Mouse (Mus musculus): ENCODE data around the gene Egln1.

The Egln1 gene

GRCm38 (mm10) chr8:124909936-124910335, 39.2 kb downstream of the Egln1 start:
- no peak for DNase-seq (ENCODE audit: low read depth, low spot score)

DNA sequence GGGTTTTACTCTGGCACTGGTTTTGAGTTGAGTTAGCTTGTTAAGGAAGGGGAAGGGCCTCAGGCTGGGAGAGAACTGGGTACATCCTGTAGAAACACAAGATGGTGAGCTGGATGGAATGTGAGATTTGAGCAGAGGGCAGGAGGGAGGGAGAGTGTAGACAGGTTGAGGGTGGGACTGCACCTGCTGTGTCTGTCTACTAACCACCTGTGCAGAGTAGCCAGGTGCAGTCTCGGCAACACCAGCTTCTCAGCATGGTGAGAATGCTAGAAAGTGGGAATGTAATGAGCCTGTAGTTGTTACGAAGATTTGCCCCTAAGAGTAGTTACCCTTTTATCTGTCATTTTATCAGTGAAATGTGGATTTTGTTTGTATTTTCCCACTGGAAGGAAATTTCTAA, 43.6 kb downstream of the Egln1 start:
- DNase-seq (ENCODE audit: low read depth, low spot score) = no peak

DNA sequence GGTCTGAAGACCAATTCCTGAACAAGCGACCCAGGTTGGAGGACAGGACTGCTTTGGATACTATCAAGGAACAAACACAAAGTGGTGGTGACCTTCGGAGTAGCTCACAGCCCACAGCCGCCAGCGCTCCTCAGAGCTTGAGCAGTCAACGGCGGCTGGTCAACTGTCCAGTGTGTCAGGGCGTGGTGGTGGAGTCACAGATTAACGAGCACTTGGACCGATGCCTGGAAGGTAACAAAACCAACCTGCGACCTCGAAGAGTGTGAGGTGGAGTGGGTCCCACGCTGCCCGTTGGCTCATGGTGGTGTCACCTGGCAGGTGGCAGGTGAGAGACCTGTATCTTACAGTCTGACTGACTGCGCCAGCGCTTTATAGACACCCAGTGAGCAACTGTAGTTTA, 45.9 kb downstream of the Egln1 start:
- DNase-seq (ENCODE audit: low read depth, low spot score) = no peak

DNA sequence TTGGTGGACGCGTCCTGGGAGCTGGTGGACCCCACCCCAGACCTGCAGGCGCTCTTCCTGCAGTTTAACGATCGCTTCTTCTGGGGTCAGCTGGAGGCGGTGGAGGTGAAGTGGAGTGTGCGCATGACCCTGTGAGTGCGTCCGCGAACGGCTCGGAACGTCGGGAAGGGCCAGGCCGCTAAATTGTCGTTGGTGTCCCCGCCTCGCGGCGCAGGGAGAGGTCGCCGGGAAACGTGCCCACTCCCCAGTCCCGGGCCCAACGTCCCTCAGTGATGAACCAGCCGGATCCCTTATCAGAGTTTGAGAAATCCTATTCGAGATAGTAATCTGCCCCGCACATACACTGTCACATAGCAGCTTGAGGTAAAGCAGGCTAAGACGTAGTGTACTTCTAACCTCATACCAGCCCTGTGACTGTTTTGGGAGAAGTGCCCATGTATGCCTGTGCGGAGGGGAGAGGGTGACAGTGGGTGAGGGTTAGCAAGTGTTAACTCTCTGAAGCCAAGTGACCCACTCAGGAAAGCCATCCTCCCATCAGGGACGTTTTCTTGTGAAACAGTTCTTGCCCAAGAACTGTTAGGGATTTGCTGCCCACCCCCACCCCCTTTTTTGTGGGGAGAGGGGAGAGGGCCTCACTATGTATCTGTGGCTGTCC, 50.7 kb downstream of the Egln1 start:
- no peak for DNase-seq (ENCODE audit: low read depth, low spot score)

DNA sequence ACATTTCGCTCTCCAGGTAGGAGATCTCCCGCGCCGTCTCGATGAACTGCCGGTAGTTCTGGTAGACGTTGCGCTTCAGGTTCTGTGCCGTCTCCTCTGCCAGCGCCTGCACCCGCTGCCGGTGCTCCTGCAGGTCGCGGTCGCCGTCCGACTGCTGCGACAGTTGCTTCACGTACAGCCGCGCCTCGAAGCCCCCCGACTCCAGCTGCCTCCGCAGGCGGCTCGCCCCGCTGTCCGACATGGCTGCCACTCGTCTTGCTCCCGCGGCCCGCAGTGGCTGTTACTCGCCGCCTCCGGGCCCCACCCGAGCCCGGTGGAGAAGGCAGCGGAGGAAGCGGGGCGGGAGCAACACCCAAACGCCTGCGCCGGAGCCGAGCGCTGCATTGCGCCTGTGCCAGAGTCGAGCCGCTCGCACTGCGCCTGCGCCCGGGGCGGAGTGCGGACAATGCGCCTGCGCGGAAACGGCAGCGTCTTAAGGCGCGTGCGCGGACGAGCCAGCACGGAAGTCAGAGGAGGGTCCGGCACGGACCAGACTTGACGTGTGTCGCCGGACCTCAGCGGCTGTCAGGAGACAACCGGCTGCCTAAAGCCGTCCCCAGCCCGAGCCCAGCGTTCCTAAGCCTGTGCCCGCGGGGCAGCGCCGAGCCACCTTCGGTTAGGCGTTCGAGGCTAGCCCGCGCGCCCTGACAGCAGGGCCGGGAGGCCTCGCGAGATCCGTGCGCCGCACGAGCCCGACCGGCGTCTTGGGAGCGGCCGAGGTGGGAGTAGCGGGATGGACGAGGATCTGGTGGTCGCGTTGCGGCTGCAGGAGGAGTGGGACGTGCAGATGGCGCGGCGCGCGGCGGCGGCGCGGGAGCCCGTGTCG, 51.5 kb downstream of the Egln1 start, which contains the start of the genes Exoc8 and Sprtn:
Gene Exoc8, minus strand, starts transcription at position 320 of the 865 bp plus-strand sequence.
Gene Sprtn, plus strand, starts transcription at position 501 of the 865 bp plus-strand sequence.
- peak; percentile 98 for DNase-seq (ENCODE audit: low read depth, low spot score)

DNA sequence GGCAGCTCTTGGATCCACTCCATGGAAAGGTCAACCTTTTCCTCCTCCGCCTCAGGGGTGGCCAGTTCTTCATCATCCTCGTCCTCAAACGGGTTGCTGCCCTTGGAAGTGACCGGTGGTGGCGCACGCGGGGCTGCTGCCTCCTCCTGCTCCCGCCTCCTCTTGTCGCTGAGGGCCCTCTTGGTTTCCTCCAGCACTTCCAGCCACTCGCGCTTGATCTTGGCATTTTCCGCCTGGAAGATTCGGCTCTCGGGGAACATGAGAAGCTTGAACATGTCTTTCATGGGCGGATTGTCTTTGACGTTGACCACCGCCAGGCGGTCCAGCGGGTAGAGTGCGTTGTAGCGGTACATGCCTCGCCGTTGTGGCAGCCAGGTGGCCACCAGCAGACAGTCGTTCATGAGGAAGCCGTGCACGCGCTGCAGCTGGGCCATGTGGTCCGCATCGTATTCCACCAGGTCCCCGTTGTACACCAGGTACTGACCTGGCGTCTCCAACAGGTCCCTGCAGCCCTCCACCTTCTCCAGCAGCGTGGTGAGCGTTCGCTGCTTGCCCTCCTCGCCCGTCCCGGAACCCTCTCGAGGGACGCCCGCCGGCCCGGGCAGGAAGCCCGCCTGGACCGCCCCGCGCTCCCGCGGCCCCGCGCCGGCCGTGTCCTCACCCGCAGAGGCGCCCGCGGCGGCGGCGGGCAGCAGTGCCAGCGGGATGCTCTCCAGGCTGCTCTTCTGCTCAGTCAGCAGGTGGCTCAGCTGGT, 52.3 kb downstream of the Egln1 start:
- peak; percentile 68 for DNase-seq (ENCODE audit: low read depth, low spot score)

GRCm38 (mm10) chr8:124896010-124896631, 53.0 kb downstream of the Egln1 start:
- peak; percentile 3 for DNase-seq (ENCODE audit: low read depth, low spot score)

GRCm38 (mm10) chr8:124892596-124892995, 56.5 kb downstream of the Egln1 start:
- no peak for DNase-seq (ENCODE audit: low read depth, low spot score)

- peak; percentile 27 for DNase-seq (ENCODE audit: low read depth, low spot score)
Observed at GRCm38 (mm10) chr8:124888385-124888784, 60.7 kb downstream of the Egln1 start.

DNA sequence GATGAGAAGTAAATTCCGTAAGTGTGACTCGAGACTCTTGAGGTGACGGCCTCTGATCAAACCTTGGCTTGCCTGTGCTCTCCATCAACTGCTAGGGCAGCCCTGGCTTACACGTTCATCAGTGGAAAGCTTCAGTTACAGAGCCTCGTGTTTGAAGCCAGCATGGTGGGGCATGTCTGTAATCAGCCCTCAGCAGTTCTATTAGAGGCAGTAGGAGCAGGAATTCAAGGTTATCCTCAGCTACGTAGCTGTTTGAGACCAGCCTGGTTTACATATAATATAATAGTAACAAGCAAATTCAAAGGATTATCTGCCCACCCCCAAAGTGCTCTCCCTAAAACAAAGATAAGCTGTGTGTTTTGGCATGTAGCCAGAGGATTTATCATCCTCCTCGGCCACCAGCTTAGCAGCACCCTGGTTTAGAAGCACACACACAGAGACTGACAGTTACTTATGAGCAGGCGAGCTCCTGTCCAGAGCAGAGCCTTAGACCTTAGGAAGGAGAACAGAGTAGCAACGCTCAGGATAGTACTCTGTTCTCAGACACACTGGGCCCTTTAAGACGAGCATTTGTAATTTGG, 70.1 kb downstream of the Egln1 start:
- no peak for DNase-seq (ENCODE audit: low read depth, low spot score)

DNA sequence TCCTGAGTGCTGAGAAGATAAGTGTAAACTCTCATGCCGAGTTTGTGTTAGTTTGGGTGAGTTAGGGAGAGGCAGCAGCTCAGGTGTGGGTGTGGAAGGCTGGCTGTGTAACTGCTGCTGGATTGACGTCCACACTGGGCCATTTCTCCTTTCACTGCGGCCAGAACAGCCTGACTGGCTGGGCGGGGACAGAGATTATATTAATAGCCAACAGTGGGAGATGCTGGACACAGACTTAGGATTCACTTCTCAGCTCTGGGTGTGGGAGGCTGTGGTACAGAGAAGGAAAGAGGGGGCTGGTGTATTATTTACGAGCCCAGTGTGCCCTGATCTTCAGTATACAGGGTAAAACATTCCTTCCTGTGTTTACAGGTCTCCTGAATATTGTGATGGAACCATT, 71.0 kb downstream of the Egln1 start:
- DNase-seq (ENCODE audit: low read depth, low spot score) = no peak

DNA sequence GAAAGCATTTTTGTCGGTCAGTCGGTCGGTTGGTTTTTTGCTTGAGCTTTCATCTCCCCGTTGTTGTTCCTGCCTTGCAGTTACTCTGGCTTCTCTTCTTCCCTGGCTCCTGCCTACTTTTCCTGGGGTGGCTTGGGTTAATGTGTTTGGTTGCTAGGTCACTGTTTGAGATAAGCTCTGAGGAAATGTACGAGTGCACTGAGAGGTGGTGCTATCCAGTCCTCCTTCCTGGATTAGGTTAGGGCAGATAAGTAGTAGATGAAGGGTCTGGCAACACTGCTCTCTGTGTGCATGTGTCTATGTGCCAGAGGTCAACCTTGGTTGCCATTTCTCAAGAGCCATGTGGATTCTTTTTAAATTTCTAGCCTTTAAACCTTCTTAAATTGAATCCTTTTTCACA, 76.4 kb downstream of the Egln1 start:
- no peak for DNase-seq (ENCODE audit: low read depth, low spot score)

DNA sequence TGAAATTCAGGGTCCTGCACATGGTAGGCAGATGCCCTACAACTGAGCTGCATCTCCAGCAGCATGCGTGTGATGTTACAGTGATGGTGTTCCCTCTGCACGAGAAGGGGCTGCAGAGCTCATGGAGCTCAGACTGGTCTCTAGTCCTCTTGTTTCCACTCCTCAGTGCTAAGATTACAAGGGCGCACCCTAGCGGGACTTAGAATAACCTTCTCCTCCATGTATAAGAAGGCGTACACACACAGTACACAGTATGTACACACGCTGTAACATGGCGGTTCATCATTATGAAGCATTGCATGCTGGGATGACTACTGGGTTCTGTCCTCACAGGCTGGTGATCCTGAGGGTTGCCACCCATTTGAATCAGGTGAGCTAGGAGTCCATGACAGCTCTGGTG, 77.0 kb downstream of the Egln1 start:
- no peak for DNase-seq (ENCODE audit: low read depth, low spot score)

DNA sequence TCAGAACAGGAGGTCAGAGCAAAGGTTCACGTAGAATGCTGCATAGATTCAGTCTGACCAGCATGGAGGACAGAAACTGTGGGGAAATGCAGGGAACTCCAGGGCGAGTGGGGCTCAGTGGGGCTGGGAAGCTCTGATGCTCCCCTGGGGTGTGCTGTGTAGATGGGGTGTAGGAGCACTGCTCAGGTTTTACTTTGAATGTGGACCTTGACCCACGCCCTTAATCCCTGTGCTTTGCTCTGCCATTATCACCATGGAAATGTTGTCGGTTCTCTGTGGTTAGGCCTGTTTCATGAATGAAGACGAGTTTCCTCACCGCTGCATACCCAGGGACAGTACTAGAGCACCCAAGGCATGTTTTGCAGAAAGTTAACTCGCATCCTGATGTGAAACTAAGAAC, 77.7 kb downstream of the Egln1 start:
- DNase-seq (ENCODE audit: low read depth, low spot score) = no peak

DNA sequence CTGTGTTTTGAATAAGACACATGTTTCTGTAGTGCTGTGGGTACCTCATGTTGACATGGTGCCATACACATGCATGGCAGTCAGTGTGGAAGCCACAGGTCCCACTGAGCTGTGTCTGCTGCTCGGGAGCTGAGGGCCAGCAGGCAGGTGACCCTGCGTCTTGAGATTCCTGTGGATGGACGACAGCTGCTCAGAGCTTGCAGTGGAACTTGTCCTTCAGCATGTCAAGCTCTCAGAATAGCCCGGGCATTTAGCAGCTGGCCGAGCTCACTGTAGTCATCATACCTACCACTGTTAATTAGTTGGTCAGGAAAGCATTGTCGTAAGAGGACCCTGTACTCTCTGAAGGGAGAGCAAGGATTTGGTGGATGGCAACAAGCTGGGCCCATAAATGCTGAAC, 79.4 kb downstream of the Egln1 start:
- no peak for DNase-seq (ENCODE audit: low read depth, low spot score)

- DNase-seq (ENCODE audit: low read depth, low spot score) = no peak
Observed at GRCm38 (mm10) chr8:124867126-124867525, 82.0 kb downstream of the Egln1 start.

- no peak for DNase-seq (ENCODE audit: low read depth, low spot score)
Observed at GRCm38 (mm10) chr8:124866669-124867068, 82.5 kb downstream of the Egln1 start.

GRCm38 (mm10) chr8:124863729-124864128, 85.4 kb downstream of the Egln1 start:
- peak; percentile 26 for DNase-seq (ENCODE audit: low read depth, low spot score)

DNA sequence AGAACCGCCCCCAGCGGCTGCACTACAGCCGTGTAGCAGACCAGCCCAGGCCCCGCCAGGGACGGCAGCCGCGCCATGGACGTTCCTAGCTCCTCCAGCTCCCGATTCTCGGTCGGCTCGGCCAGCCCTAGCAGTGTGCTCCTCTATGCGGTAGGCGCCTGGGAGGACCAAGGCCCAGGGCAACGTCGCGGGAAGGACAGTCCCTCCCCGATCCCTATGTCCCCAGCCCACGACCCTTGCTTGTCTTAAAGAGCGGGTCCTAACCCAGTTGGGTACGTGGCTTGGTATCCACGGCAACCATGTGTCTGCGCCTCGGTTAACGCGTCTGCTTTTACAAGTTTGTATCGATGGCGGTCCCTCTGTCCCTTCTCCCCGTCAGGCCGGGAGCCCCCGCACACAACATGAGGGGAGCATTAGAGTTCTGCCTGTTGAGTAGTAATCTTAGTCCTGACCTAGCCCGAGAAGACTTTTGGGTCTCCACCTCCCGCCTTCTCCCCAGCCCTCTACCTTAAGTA, 85.9 kb downstream of the Egln1 start:
- no peak for DNase-seq (ENCODE audit: low read depth, low spot score)

DNA sequence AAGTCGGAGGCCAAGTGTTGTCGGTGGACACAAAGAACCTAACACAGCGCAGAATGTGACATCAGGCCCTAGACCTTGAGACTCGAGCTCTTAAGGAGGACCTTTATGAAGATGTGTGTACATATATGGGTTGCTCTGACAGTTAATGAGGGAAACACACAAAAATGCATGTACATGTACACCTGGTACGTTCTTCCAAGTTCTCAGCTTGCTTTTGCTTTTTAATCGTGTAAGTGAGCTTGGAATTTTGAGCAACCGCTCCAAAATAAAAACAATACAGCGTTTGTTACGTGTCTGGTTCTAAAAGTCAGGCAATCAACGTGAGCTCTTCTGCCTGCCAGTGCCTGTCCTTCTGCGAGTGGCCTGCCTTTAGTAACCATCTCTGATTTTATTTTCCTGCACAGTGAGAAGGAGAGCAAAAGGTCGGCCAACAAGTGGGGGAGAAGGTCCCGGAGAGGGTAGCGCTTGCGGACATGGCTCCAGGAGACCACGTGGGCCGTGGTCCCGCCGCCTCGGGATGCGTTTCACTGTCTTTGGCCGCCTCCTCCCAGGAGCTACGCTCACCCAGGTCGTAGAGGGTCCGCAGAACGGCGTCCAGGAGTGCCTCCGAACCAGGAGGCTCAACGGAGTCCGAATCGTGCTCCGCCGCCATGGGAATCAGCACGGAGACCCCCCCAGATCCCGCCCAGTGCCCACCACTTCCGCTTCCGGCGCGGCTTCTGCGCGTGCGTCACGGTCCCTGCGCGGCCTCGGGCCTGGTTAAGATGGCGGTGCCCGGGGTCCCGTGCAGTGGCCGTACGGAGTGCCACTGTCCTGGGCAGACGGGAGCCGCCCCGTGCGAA, 86.6 kb downstream of the Egln1 start, which contains the start of the genes Gnpat and 2810004N23Rik:
Gene Gnpat, plus strand, starts transcription at position 713 of the 842 bp plus-strand sequence.
Gene 2810004N23Rik, minus strand, starts transcription at position 800 of the 842 bp plus-strand sequence.
- DNase-seq (ENCODE audit: low read depth, low spot score) = peak; percentile 94
